Mouse (Mus musculus) Muller cell, postnatal 12 days (primary cell): Measurements from ENCODE around the gene Plekhb2.

ENCODE experiments used
- DNase-seq: peaks from one replicate; pipeline ENCODE4 v3.0.0-alpha.2; 2015; ENCODE audit errors: inconsistent ontology term

Gene Plekhb2

GRCm38 (mm10) chr1:34866815-34867573 lies 17.2 kb downstream of the Plekhb2 start:
- DNase-seq: peak; percentile 73

- DNase-seq: no peak
These were observed 17.8 kb downstream of the Plekhb2 start for GRCm38 (mm10) chr1:34867574-34867955.

GRCm38 (mm10) chr1:34868391-34868790 lies 18.6 kb downstream of the Plekhb2 start:
- no peak for DNase-seq

GRCm38 (mm10) chr1:34869231-34869630 lies 19.5 kb downstream of the Plekhb2 start:
- DNase-seq: no peak

- DNase-seq: no peak
These were observed 21.4 kb downstream of the Plekhb2 start for GRCm38 (mm10) chr1:34871170-34871569.

- DNase-seq: no peak
These were observed 23.8 kb downstream of the Plekhb2 start for GRCm38 (mm10) chr1:34873551-34873950.

GRCm38 (mm10) chr1:34879611-34880010 lies 29.8 kb downstream of the Plekhb2 start:
- no peak for DNase-seq

- no peak for DNase-seq
These were observed 34.0 kb downstream of the Plekhb2 start for GRCm38 (mm10) chr1:34883776-34884175.

GRCm38 (mm10) chr1:34891559-34892289 lies 41.9 kb downstream of the Plekhb2 start:
- peak; percentile 60 for DNase-seq

GRCm38 (mm10) chr1:34892466-34892865 lies 42.7 kb downstream of the Plekhb2 start:
- no peak for DNase-seq

GRCm38 (mm10) chr1:34893331-34893730 lies 43.6 kb downstream of the Plekhb2 start:
- no peak for DNase-seq

GRCm38 (mm10) chr1:34893831-34894230 lies 44.1 kb downstream of the Plekhb2 start:
- peak; percentile 57 for DNase-seq

- DNase-seq: no peak
These were observed 46.3 kb downstream of the Plekhb2 start for GRCm38 (mm10) chr1:34896102-34896501.

GRCm38 (mm10) chr1:34896898-34897297 lies 47.1 kb downstream of the Plekhb2 start:
- DNase-seq: no peak

- DNase-seq: no peak
These were observed 78.9 kb downstream of the Plekhb2 start for GRCm38 (mm10) chr1:34928656-34929055.
